Mouse (Mus musculus): ENCODE measurements around the gene Bach2.

DNA sequence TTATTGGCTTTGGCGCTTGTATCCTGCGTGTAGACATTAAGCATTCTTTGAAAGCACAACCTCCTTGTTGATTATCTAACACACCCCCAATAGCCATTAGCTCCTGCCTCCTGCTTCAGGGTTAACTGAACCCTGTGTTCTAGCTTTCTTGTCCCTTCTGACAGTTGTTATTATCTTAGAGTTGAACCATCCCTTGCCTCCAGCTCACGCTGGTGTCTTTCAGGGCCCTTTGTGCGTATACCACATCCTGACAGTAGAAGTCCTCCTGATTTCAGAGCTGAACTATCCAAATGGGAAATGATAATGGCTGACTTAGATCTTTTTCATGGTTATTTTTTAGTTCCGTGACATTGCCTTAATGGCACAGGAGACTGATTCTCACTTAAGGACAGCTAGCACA, 110.8 kb downstream of the Bach2 start:
- TF ChIP-seq CTCF (IDR thresholded peaks at IDR 0.05; ENCODE audit: low read depth) (no peak), EP300 (IDR thresholded peaks at IDR 0.05; ENCODE audit: low read depth) (no peak)

All from heart, postnatal 0 days (tissue).